Mouse (Mus musculus): Measurements from ENCODE around the gene Ldlrad3.

Ldlrad3 gene

GRCm38 (mm10) chr2:101935006-101935405 lies 251.2 kb downstream of the Ldlrad3 start:
- DNase-seq, result no peak

GRCm38 (mm10) chr2:101933301-101933700 lies 252.9 kb downstream of the Ldlrad3 start:
- DNase-seq, result no peak

- no peak for DNase-seq
Measured at GRCm38 (mm10) chr2:101932169-101932936, 253.8 kb downstream of the Ldlrad3 start.

GRCm38 (mm10) chr2:101925591-101926188 lies 260.5 kb downstream of the Ldlrad3 start:
- DNase-seq, result no peak

- DNase-seq, result no peak
Measured at GRCm38 (mm10) chr2:101925183-101925582, 261.0 kb downstream of the Ldlrad3 start.

GRCm38 (mm10) chr2:101923181-101923580 lies 263.0 kb downstream of the Ldlrad3 start:
- DNase-seq, result no peak

- DNase-seq, result no peak
Measured at GRCm38 (mm10) chr2:101922302-101922701, 263.9 kb downstream of the Ldlrad3 start.

GRCm38 (mm10) chr2:101920136-101920554 lies 266.0 kb downstream of the Ldlrad3 start:
- no peak for DNase-seq

GRCm38 (mm10) chr2:101918518-101918917 lies 267.7 kb downstream of the Ldlrad3 start:
- no peak for DNase-seq

- no peak for DNase-seq
Measured at GRCm38 (mm10) chr2:101909326-101910080, 276.7 kb downstream of the Ldlrad3 start.

GRCm38 (mm10) chr2:101908773-101909172 lies 277.4 kb downstream of the Ldlrad3 start:
- no peak for DNase-seq

GRCm38 (mm10) chr2:101907386-101908022 lies 278.7 kb downstream of the Ldlrad3 start:
- DNase-seq, result no peak

- DNase-seq, result no peak
Measured at GRCm38 (mm10) chr2:101906379-101906690, 279.9 kb downstream of the Ldlrad3 start.

GRCm38 (mm10) chr2:101905534-101906378 lies 280.4 kb downstream of the Ldlrad3 start:
- peak; percentile 89 for DNase-seq

GRCm38 (mm10) chr2:101902196-101902595 lies 284.0 kb downstream of the Ldlrad3 start:
- no peak for DNase-seq

All from thymus, postnatal 4 days (tissue).